In genomic region chr2:158687804-158688241, GRCm38 (mm10) we compare ENCODE assay signal across 9 mouse cellular contexts. TPM values are rescaled to one million over a fixed set of nuclear protein-coding genes. Genes with fewer than 3 reads are reported as not detected.
DNase-seq lines count a peak whose midpoint lies in the region; ATAC-seq lines count a peak whose summit lies in the region.
"Had no signal": no experiment of that assay in that cellular context is flagged by ENCODE, and none has a peak within 500 bp of the region (broad histone marks: within the 10 kb centered on the region; RNA-seq: fewer than 3 reads in every experiment).

No protein-coding gene starts in this region.

- H3K4me3 ChIP-seq in heart, embryonic 15.5 days, result no peak overlapping the region

- peak overlapping the region; percentile 39 for H3K27ac ChIP-seq in heart, embryonic 15.5 days
- H3K27ac ChIP-seq: macrophage had no signal

- peaks cover 26% of the 10 kb centered on the region for H3K4me1 ChIP-seq in heart, embryonic 15.5 days (replicated peaks)

- WGBS in heart, embryonic 15.5 days, result 31% methylated on average over 25 of the region's 25 CpGs

- peak overlapping the region; percentile 40 for H3K4me2 ChIP-seq in heart, embryonic 15.5 days

- ATAC-seq in cerebellum, adult (ENCODE audit: insufficient number of reproducible peaks, low FRiP score, low TSS enrichment), result 0 out of 2 replicates have a peak, but pooled peaks have one; percentile 23
- no peak for ATAC-seq in heart, embryonic 15.5 days (replicated peaks; ENCODE audit: insufficient number of reproducible peaks, insufficient read depth, low FRiP score, low read depth)
- ATAC-seq in megakaryocyte progenitor cell, adult 5-6 weeks (replicated peaks; ENCODE audit: poor library complexity), result 0 out of 2 replicates have a peak, but pooled peaks have one; percentile 2

- no peak for DNase-seq in cerebellum, adult 9-10 months
- DNase-seq in spleen, adult 18-20 months, result peak; percentile 43 to 51
- no peak for DNase-seq in spleen, postnatal 4 days (ENCODE audit: low spot score in 2 of 2)
- peak; percentile 79 to 89 for DNase-seq in kidney, postnatal 25 days
- DNase-seq in thymus, postnatal 4 days, result peak; percentile 79

- H3K9ac ChIP-seq in heart, embryonic 15.5 days, result no peak overlapping the region

- H3K36me3 ChIP-seq in heart, embryonic 15.5 days, result no peaks in the 10 kb centered on the region

- no peaks in the 10 kb centered on the region for H3K9me3 ChIP-seq in heart, embryonic 15.5 days (replicated peaks)

- H3K27me3 ChIP-seq in heart, embryonic 15.5 days, result no peaks in the 10 kb centered on the region

RNA-seq across cellular contexts. Expression of gene Ppp1r16b, which starts 22.6 kb away (rescaled TPM):
- 5.2 and 6.8 TPM in 2 replicates for polyA plus RNA-seq in heart, embryonic 15.5 days (2015; fragmentation: Nextera tagmentation; extraction: Ambion mirVana)
- total RNA-seq in megakaryocyte progenitor cell, adult 5-6 weeks (2015), result 0.17 and 0.30 TPM in 2 replicates
- total RNA-seq in megakaryocyte progenitor cell, adult 5-6 weeks (2017), result 0.07 and 0.08 TPM in 2 replicates

Comparison
In these comparisons a context has a peak if more than half of its experiments do, and no peak if none do; other contexts are left out.
1. DNase-seq: peak in spleen, adult 18-20 months (2 of 2), kidney, postnatal 25 days (2 of 2) and thymus, postnatal 4 days (single experiment); none in cerebellum, adult 9-10 months (single experiment) and spleen, postnatal 4 days (0 of 2).